Mouse (Mus musculus): ENCODE results near the gene Ttc22. TPM values are rescaled to one million over a fixed set of nuclear protein-coding genes. Genes with fewer than 3 reads are reported as not detected.

Ttc22 gene
- polyA plus RNA-seq, 1 experiment = not detected

GRCm38 (mm10) chr4:106629374-106629773, 7.1 kb downstream of the Ttc22 start:
- TF ChIP-seq FLI1 (IDR thresholded peaks at IDR 0.05; ENCODE audit: low read length) (no peak), GATA1 (IDR thresholded peaks at IDR 0.05; ENCODE audit: borderline replicate concordance, low read length) (no peak)
- Histone ChIP-seq H3K4me3 (replicated peaks) (no peak overlapping the region), H3K9me3 (no peaks in the 10 kb centered on the region), H3K36me3 (replicated peaks; ENCODE audit: low read length) (no peaks in the 10 kb centered on the region), H3K27me3 (replicated peaks) (peaks cover 83% of the 10 kb centered on the region), H3K4me1 (peaks cover 10% of the 10 kb centered on the region)

GRCm38 (mm10) chr4:106630333-106631220, 8.3 kb downstream of the Ttc22 start:
- H3K27me3 ChIP-seq (replicated peaks) = peaks cover 82% of the 10 kb centered on the region
- H3K9me3 ChIP-seq = no peaks in the 10 kb centered on the region
- no peak for TF ChIP-seq GATA1 (IDR thresholded peaks at IDR 0.05; ENCODE audit: borderline replicate concordance, low read length)
- TF ChIP-seq FLI1 (IDR thresholded peaks at IDR 0.05; ENCODE audit: low read length) = no peak
- H3K4me1 ChIP-seq = peaks cover 10% of the 10 kb centered on the region
- no peaks in the 10 kb centered on the region for H3K36me3 ChIP-seq (replicated peaks; ENCODE audit: low read length)
- H3K4me3 ChIP-seq (replicated peaks) = no peak overlapping the region

- no peak overlapping the region for H3K4me3 ChIP-seq (replicated peaks)
- H3K9me3 ChIP-seq = no peaks in the 10 kb centered on the region
- H3K4me1 ChIP-seq = peaks cover 10% of the 10 kb centered on the region
- H3K27me3 ChIP-seq (replicated peaks) = peaks cover 83% of the 10 kb centered on the region
- TF ChIP-seq GATA1 (IDR thresholded peaks at IDR 0.05; ENCODE audit: borderline replicate concordance, low read length) (no peak), FLI1 (IDR thresholded peaks at IDR 0.05; ENCODE audit: low read length) (no peak)
- H3K36me3 ChIP-seq (replicated peaks; ENCODE audit: low read length) = no peaks in the 10 kb centered on the region
Observed at GRCm38 (mm10) chr4:106632313-106632712, 10.1 kb downstream of the Ttc22 start.

GRCm38 (mm10) chr4:106633281-106634085, 11.3 kb downstream of the Ttc22 start:
- no peak overlapping the region for H3K4me3 ChIP-seq (replicated peaks)
- peaks cover 77% of the 10 kb centered on the region for H3K27me3 ChIP-seq (replicated peaks)
- no peak for TF ChIP-seq GATA1 (IDR thresholded peaks at IDR 0.05; ENCODE audit: borderline replicate concordance, low read length)
- no peak for TF ChIP-seq FLI1 (IDR thresholded peaks at IDR 0.05; ENCODE audit: low read length)
- H3K4me1 ChIP-seq = peaks cover 10% of the 10 kb centered on the region
- H3K36me3 ChIP-seq (replicated peaks; ENCODE audit: low read length) = no peaks in the 10 kb centered on the region
- no peaks in the 10 kb centered on the region for H3K9me3 ChIP-seq

GRCm38 (mm10) chr4:106634086-106634479, 11.9 kb downstream of the Ttc22 start:
- Histone ChIP-seq H3K27me3 (replicated peaks) (peaks cover 77% of the 10 kb centered on the region), H3K36me3 (replicated peaks; ENCODE audit: low read length) (no peaks in the 10 kb centered on the region), H3K4me3 (replicated peaks) (no peak overlapping the region), H3K9me3 (peaks cover 4% of the 10 kb centered on the region; the same call in 1 of the 2 replicates), H3K4me1 (peaks cover 5% of the 10 kb centered on the region)
- no peak for TF ChIP-seq FLI1 (IDR thresholded peaks at IDR 0.05; ENCODE audit: low read length)
- TF ChIP-seq GATA1 (IDR thresholded peaks at IDR 0.05; ENCODE audit: borderline replicate concordance, low read length) = no peak

- H3K4me1 ChIP-seq = peaks cover 16% of the 10 kb centered on the region
- peaks cover 15% of the 10 kb centered on the region for H3K9me3 ChIP-seq
- no peak for TF ChIP-seq GATA1 (IDR thresholded peaks at IDR 0.05; ENCODE audit: borderline replicate concordance, low read length)
- no peak for TF ChIP-seq FLI1 (IDR thresholded peaks at IDR 0.05; ENCODE audit: low read length)
- H3K4me3 ChIP-seq (replicated peaks) = no peak overlapping the region
- H3K27me3 ChIP-seq (replicated peaks) = peaks cover 47% of the 10 kb centered on the region
- no peaks in the 10 kb centered on the region for H3K36me3 ChIP-seq (replicated peaks; ENCODE audit: low read length)
Observed at GRCm38 (mm10) chr4:106643483-106644217, 21.4 kb downstream of the Ttc22 start.

- peaks cover 41% of the 10 kb centered on the region for H3K27me3 ChIP-seq (replicated peaks)
- peaks cover 11% of the 10 kb centered on the region for H3K9me3 ChIP-seq
- H3K4me1 ChIP-seq = peaks cover 16% of the 10 kb centered on the region
- no peak overlapping the region for H3K4me3 ChIP-seq (replicated peaks)
- no peaks in the 10 kb centered on the region for H3K36me3 ChIP-seq (replicated peaks; ENCODE audit: low read length)
- TF ChIP-seq FLI1 (IDR thresholded peaks at IDR 0.05; ENCODE audit: low read length) (no peak), GATA1 (IDR thresholded peaks at IDR 0.05; ENCODE audit: borderline replicate concordance, low read length) (no peak)
Observed at GRCm38 (mm10) chr4:106644218-106644610, 22.0 kb downstream of the Ttc22 start.

- Histone ChIP-seq H3K9me3 (peaks cover 11% of the 10 kb centered on the region), H3K27me3 (replicated peaks) (peaks cover 36% of the 10 kb centered on the region), H3K36me3 (replicated peaks; ENCODE audit: low read length) (no peaks in the 10 kb centered on the region), H3K4me3 (replicated peaks) (no peak overlapping the region), H3K4me1 (peaks cover 16% of the 10 kb centered on the region)
- TF ChIP-seq FLI1 (IDR thresholded peaks at IDR 0.05; ENCODE audit: low read length) = no peak
- TF ChIP-seq GATA1 (IDR thresholded peaks at IDR 0.05; ENCODE audit: borderline replicate concordance, low read length) = no peak
Observed at GRCm38 (mm10) chr4:106645797-106646196, 23.6 kb downstream of the Ttc22 start.

- Histone ChIP-seq H3K4me1 (peaks cover 29% of the 10 kb centered on the region), H3K4me3 (replicated peaks) (no peak overlapping the region), H3K36me3 (replicated peaks; ENCODE audit: low read length) (no peaks in the 10 kb centered on the region), H3K27me3 (replicated peaks) (peaks cover 28% of the 10 kb centered on the region), H3K9me3 (peaks cover under 1% of the 10 kb centered on the region; the same call in 1 of the 2 replicates)
- no peak for TF ChIP-seq FLI1 (IDR thresholded peaks at IDR 0.05; ENCODE audit: low read length)
- no peak for TF ChIP-seq GATA1 (IDR thresholded peaks at IDR 0.05; ENCODE audit: borderline replicate concordance, low read length)
Observed at GRCm38 (mm10) chr4:106647137-106647536, 24.9 kb downstream of the Ttc22 start.

Data from megakaryocyte, embryonic 14.5 days (primary cell).